Mouse (Mus musculus) MEL (cell line): ENCODE data around the gene Cdadc1. TPM values are rescaled to one million over a fixed set of nuclear protein-coding genes. Genes with fewer than 3 reads are reported as not detected.

Experiments used
- DNase-seq: peaks from one replicate; pipeline ENCODE4 v3.0.0; 2011; ENCODE audit warnings: low read depth, low spot score
- H3K27ac ChIP-seq: 2 replicates; pipeline ENCODE4 v1.5.1; 2012; ENCODE audit warnings: low read depth, mild to moderate bottlenecking, control low read depth, low read length, moderate library complexity; ENCODE audit not compliant: control insufficient read depth
- H3K27me3 ChIP-seq, 2 experiments: fragments of 150-350 bp in 1 of 2; sonication (generic) in 1 of 2; 2 replicates each; pipeline ENCODE4 v1.6.1; 2012; ENCODE audit warnings: low read length in 2 of 2, mild to moderate bottlenecking in 2 of 2, improper control_type of control experiment in 1 of 2, moderate library complexity in 1 of 2; ENCODE audit not compliant: insufficient read depth in 2 of 2, control insufficient read depth in 1 of 2
- H3K36me3 ChIP-seq, 2 experiments: 2 replicates each; pipeline ENCODE4 v1.6.1; 2012 to 2014; ENCODE audit warnings: low read length in 2 of 2, improper control_type of control experiment in 1 of 2, inconsistent platforms in 1 of 2, mild to moderate bottlenecking in 1 of 2; ENCODE audit not compliant: insufficient read depth in 2 of 2, control insufficient read depth in 1 of 2
- H3K4me1 ChIP-seq, 2 experiments: fragments of 150-350 bp in 1 of 2; sonication (generic) in 1 of 2; 2 replicates each; pipeline ENCODE4 v1.6.1; 2012; ENCODE audit warnings: low read length in 2 of 2, improper control_type of control experiment in 1 of 2, mild to moderate bottlenecking in 1 of 2; ENCODE audit not compliant: insufficient read depth in 2 of 2, control insufficient read depth in 1 of 2
- H3K4me3 ChIP-seq, 2 experiments: fragments of 150-350 bp in 1 of 2; sonication (generic) in 1 of 2; 2 replicates each; pipeline ENCODE4 v1.5.1; 2012; ENCODE audit warnings: low read depth in 2 of 2, low read length in 2 of 2, mild to moderate bottlenecking in 2 of 2, moderate library complexity in 2 of 2, control low read depth in 1 of 2, improper control_type of control experiment in 1 of 2; ENCODE audit not compliant: control insufficient read depth in 1 of 2, insufficient read depth in 1 of 2
- H3K79me2 ChIP-seq: 2 replicates; pipeline ENCODE4 v1.6.1; 2012; ENCODE audit warnings: mild to moderate bottlenecking, low read length, moderate library complexity; ENCODE audit not compliant: control insufficient read depth, poor library complexity, insufficient read depth
- H3K9ac ChIP-seq: 2 replicates; pipeline ENCODE4 v1.6.1; 2012; ENCODE audit warnings: low read depth, mild to moderate bottlenecking, control low read depth, low read length, moderate library complexity; ENCODE audit not compliant: control insufficient read depth, poor library complexity, severe bottlenecking
- H3K9me3 ChIP-seq: fragments of 150-350 bp; sonication (generic); replicated peaks from 2 replicates; pipeline ENCODE4 v1.6.1; 2012; ENCODE audit warnings: mild to moderate bottlenecking, low read length, improper control_type of control experiment, moderate library complexity; ENCODE audit not compliant: insufficient read depth
- CHD1 ChIP-seq: IDR thresholded peaks from 2 replicates; pipeline ENCODE4 v1.6.1; 2012; ENCODE audit warnings: low read depth, mild to moderate bottlenecking, inconsistent platforms, low read length, improper control_type of control experiment
- CHD2 ChIP-seq: IDR thresholded peaks from 2 replicates; pipeline ENCODE4 v1.6.1; 2011; ENCODE audit warnings: low read length, improper control_type of control experiment
- CTCF ChIP-seq, 3 experiments: IDR thresholded peaks in 2 of 3; conservative IDR thresholded peaks in 1 of 3; 2 replicates each; pipeline ENCODE4 v1.5.1; 2011 to 2012; ENCODE audit warnings: low read length in 3 of 3, low read depth in 2 of 3, mild to moderate bottlenecking in 2 of 3, improper control_type of control experiment in 1 of 3, inconsistent platforms in 1 of 3, mixed read lengths in 1 of 3, moderate library complexity in 1 of 3; ENCODE audit not compliant: control insufficient read depth in 1 of 3, insufficient read depth in 1 of 3, poor library complexity in 1 of 3, severe bottlenecking in 1 of 3
- E2F4 ChIP-seq: IDR thresholded peaks from 2 replicates; pipeline ENCODE4 v1.6.1; 2011; ENCODE audit warnings: low read depth, low read length, improper control_type of control experiment, borderline replicate concordance
- ELF1 ChIP-seq: IDR thresholded peaks from 2 replicates; pipeline ENCODE4 v1.6.1; 2014; ENCODE audit warnings: low read depth, mild to moderate bottlenecking, inconsistent platforms, low read length, improper control_type of control experiment, moderate library complexity
- EP300 ChIP-seq, 2 experiments: IDR thresholded peaks; 2 replicates each; pipeline ENCODE4 v1.6.1; 2011; ENCODE audit warnings: improper control_type of control experiment in 2 of 2, low read length in 2 of 2, low read depth in 1 of 2, mild to moderate bottlenecking in 1 of 2
- GABPA ChIP-seq: IDR thresholded peaks from 2 replicates; pipeline ENCODE4 v1.6.1; 2012; ENCODE audit warnings: low read depth, mild to moderate bottlenecking, inconsistent platforms, low read length, improper control_type of control experiment, moderate library complexity
- HCFC1 ChIP-seq: IDR thresholded peaks from 2 replicates; pipeline ENCODE4 v1.6.1; 2012; ENCODE audit warnings: low read depth, mild to moderate bottlenecking, inconsistent platforms, low read length, improper control_type of control experiment, moderate library complexity
- MAFK ChIP-seq: IDR thresholded peaks from 2 replicates; pipeline ENCODE4 v1.6.1; 2011; ENCODE audit warnings: low read depth, mild to moderate bottlenecking, low read length, improper control_type of control experiment, borderline replicate concordance
- MAZ ChIP-seq: IDR thresholded peaks from 2 replicates; pipeline ENCODE4 v1.6.1; 2012; ENCODE audit warnings: low read depth, mild to moderate bottlenecking, inconsistent platforms, low read length, improper control_type of control experiment
- MYC ChIP-seq: IDR thresholded peaks from 2 replicates; pipeline ENCODE4 v1.6.1; 2011; ENCODE audit warnings: low read depth, mild to moderate bottlenecking, low read length, improper control_type of control experiment, moderate library complexity
- NRF1 ChIP-seq: IDR thresholded peaks from 2 replicates; pipeline ENCODE4 v1.6.1; 2014; ENCODE audit warnings: low read depth, mild to moderate bottlenecking, inconsistent platforms, low read length, improper control_type of control experiment, moderate library complexity; ENCODE audit not compliant: poor library complexity, insufficient read depth, severe bottlenecking
- POLR2A ChIP-seq, 2 experiments: IDR thresholded peaks; 2 replicates each; pipeline ENCODE4 v1.6.1; 2011 to 2012; ENCODE audit warnings: low read length in 2 of 2, mild to moderate bottlenecking in 2 of 2, control low read depth in 1 of 2, improper control_type of control experiment in 1 of 2, low read depth in 1 of 2, moderate library complexity in 1 of 2; ENCODE audit not compliant: control insufficient read depth in 1 of 2, insufficient read depth in 1 of 2, poor library complexity in 1 of 2
- RAD21 ChIP-seq: IDR thresholded peaks from 2 replicates; pipeline ENCODE4 v1.6.1; 2011; ENCODE audit warnings: mild to moderate bottlenecking, low read depth, low read length, improper control_type of control experiment
- RCOR1 ChIP-seq: IDR thresholded peaks from 2 replicates; pipeline ENCODE4 v1.6.1; 2012; ENCODE audit warnings: low read depth, mild to moderate bottlenecking, inconsistent platforms, low read length, improper control_type of control experiment
- SIN3A ChIP-seq: IDR thresholded peaks from 2 replicates; pipeline ENCODE4 v1.6.1; 2012; ENCODE audit warnings: low read length, improper control_type of control experiment, inconsistent platforms
- SMC3 ChIP-seq: IDR thresholded peaks from 2 replicates; pipeline ENCODE4 v1.6.1; 2011; ENCODE audit warnings: low read depth, low read length, improper control_type of control experiment
- TBP ChIP-seq: IDR thresholded peaks from 2 replicates; pipeline ENCODE4 v1.8.0; 2011; ENCODE audit warnings: low read depth, low read length, improper control_type of control experiment
- UBTF ChIP-seq: IDR thresholded peaks from 2 replicates; pipeline ENCODE4 v1.6.1; 2012; ENCODE audit warnings: low read depth, mild to moderate bottlenecking, inconsistent platforms, low read length, improper control_type of control experiment, moderate library complexity, borderline replicate concordance; ENCODE audit not compliant: insufficient read depth
- ZNF384 ChIP-seq: IDR thresholded peaks from 2 replicates; pipeline ENCODE4 v1.6.1; 2012; ENCODE audit warnings: low read depth, mild to moderate bottlenecking, inconsistent platforms, low read length, improper control_type of control experiment
- polyA plus RNA-seq, 2 experiments: library from polyadenylated mRNA; stranded (reverse) in 1 of 2; unstranded in 1 of 2; fragments of >175 nt in 1 of 2; fragments of >200 nt in 1 of 2; gene quantifications; 2 replicates each; pipeline versions ENCODE4 v1.2.1 to v1.2.4; 2012; ENCODE audit warnings: low replicate concordance in 2 of 2, low read depth in 1 of 2; ENCODE audit not compliant: insufficient read length in 2 of 2, insufficient read depth in 1 of 2, missing spikeins in 1 of 2
- total RNA-seq: library from RNA; depleted of rRNA; stranded (reverse); fragments of 300-350 nt; gene quantifications from 2 replicates; pipeline ENCODE4 v1.2.3, GENCODE M21; 2012

Cdadc1 gene
- total and polyA plus RNA-seq, 3 experiments: 16.4 to 23.8 TPM; not detected in 1

GRCm38 (mm10) chr14:59626711-59627110, 29.0 kb upstream of the Cdadc1 start:
- no peak overlapping the region for H3K27ac ChIP-seq
- H3K27me3 ChIP-seq: no peaks in the 10 kb centered on the region
- H3K4me1 ChIP-seq: no peaks in the 10 kb centered on the region
- TF ChIP-seq CHD1: no peak
- no peak for TF ChIP-seq HCFC1
- no peak for TF ChIP-seq POLR2A (IDR thresholded peaks at IDR 0.05; ENCODE audit: control insufficient read depth in 1 of 2, insufficient read depth in 1 of 2, low read depth in 1 of 2, low read length in 2 of 2, poor library complexity in 1 of 2)
- TF ChIP-seq ELF1: no peak
- no peak for TF ChIP-seq UBTF
- no peak for TF ChIP-seq SMC3
- no peak overlapping the region for H3K4me3 ChIP-seq
- H3K79me2 ChIP-seq: no peaks in the 10 kb centered on the region
- H3K9me3 ChIP-seq: no peaks in the 10 kb centered on the region
- no peak overlapping the region for H3K9ac ChIP-seq
- no peaks in the 10 kb centered on the region for H3K36me3 ChIP-seq
- no peak for DNase-seq

GRCm38 (mm10) chr14:59625806-59626364, 28.1 kb upstream of the Cdadc1 start:
- Histone ChIP-seq H3K4me3 (no peak overlapping the region), H3K9me3 (no peaks in the 10 kb centered on the region), H3K27me3 (no peaks in the 10 kb centered on the region), H3K27ac (no peak overlapping the region), H3K4me1 (no peaks in the 10 kb centered on the region), H3K79me2 (no peaks in the 10 kb centered on the region), H3K36me3 (no peaks in the 10 kb centered on the region), H3K9ac (no peak overlapping the region)
- TF ChIP-seq MYC (no peak), RAD21 (no peak), MAFK (no peak), NRF1 (no peak), MAZ (no peak), E2F4 (no peak), CTCF (IDR thresholded peaks at IDR 0.05 in 2 of 3, conservative IDR thresholded peaks at IDR 0.05 in 1 of 3; ENCODE audit: control insufficient read depth in 1 of 3, insufficient read depth in 1 of 3, low read depth in 2 of 3, low read length in 3 of 3, poor library complexity in 1 of 3, severe bottlenecking in 1 of 3) (no peak), GABPA (no peak), EP300 (IDR thresholded peaks at IDR 0.05; ENCODE audit: low read depth in 1 of 2, low read length in 2 of 2) (no peak), SIN3A (no peak), UBTF (no peak), ELF1 (no peak), TBP (no peak), RCOR1 (no peak), CHD2 (no peak), ZNF384 (no peak)
- no peak for DNase-seq
